Mouse (Mus musculus): ENCODE measurements around the gene Flt3l. TPM values are rescaled to one million over a fixed set of nuclear protein-coding genes. Genes with fewer than 3 reads are reported as not detected.

Gene Flt3l
- total and polyA plus RNA-seq, 2 experiments from 2014 or later = 1.9 to 2.3 TPM

- ATAC-seq (no peak), DNase-seq (no peak)
- TF ChIP-seq CTCF (IDR thresholded peaks at IDR 0.05; ENCODE audit: low read depth) = no peak
- 93% methylated on average over 6 of the region's 6 CpGs for WGBS
- Histone ChIP-seq H3K9ac (no peak overlapping the region), H3K4me1 (ENCODE audit: insufficient read depth) (peaks cover 14% of the 10 kb centered on the region), H3K27me3 (ENCODE audit: insufficient read depth, low read length) (peaks cover 6% of the 10 kb centered on the region; the same call in 1 of the 2 replicates), H3K4me2 (ENCODE audit: low read depth) (no peak overlapping the region), H3K4me3 (ENCODE audit: low read depth, low read length) (no peak overlapping the region), H3K36me3 (ENCODE audit: insufficient read depth) (peaks cover 23% of the 10 kb centered on the region; the same call in 1 of the 2 replicates), H3K9me3 (ENCODE audit: low read length) (no peaks in the 10 kb centered on the region), H3K27ac (ENCODE audit: low read depth, low read length) (no peak overlapping the region)
Measured at GRCm38 (mm10) chr7:45158991-45159390, 22.8 kb upstream of the Flt3l start.

- no peak for DNase-seq
- H3K4me3 ChIP-seq (ENCODE audit: low read depth, low read length) = no peak overlapping the region
- no peak overlapping the region for H3K4me2 ChIP-seq (ENCODE audit: low read depth)
- WGBS = 85% methylated on average over 14 of the region's 14 CpGs
- H3K27me3 ChIP-seq (ENCODE audit: insufficient read depth, low read length) = no peaks in the 10 kb centered on the region
- H3K9me3 ChIP-seq (ENCODE audit: low read length) = no peaks in the 10 kb centered on the region
- TF ChIP-seq CTCF (IDR thresholded peaks at IDR 0.05; ENCODE audit: low read depth) = no peak
- no peak for ATAC-seq
- H3K36me3 ChIP-seq (ENCODE audit: insufficient read depth) = peaks cover 23% of the 10 kb centered on the region; the same call in 1 of the 2 replicates
- no peak overlapping the region for H3K27ac ChIP-seq (ENCODE audit: low read depth, low read length)
- no peak overlapping the region for H3K9ac ChIP-seq
- H3K4me1 ChIP-seq (ENCODE audit: insufficient read depth) = peaks cover 15% of the 10 kb centered on the region
Measured at GRCm38 (mm10) chr7:45157459-45157858, 21.2 kb upstream of the Flt3l start.

GRCm38 (mm10) chr7:45156206-45156605 lies 20.0 kb upstream of the Flt3l start:
- Histone ChIP-seq H3K27me3 (ENCODE audit: insufficient read depth, low read length) (no peaks in the 10 kb centered on the region), H3K4me1 (ENCODE audit: insufficient read depth) (peaks cover 13% of the 10 kb centered on the region; the same call in 1 of the 2 replicates), H3K36me3 (ENCODE audit: insufficient read depth) (peaks cover 23% of the 10 kb centered on the region; the same call in 1 of the 2 replicates), H3K4me3 (ENCODE audit: low read depth, low read length) (no peak overlapping the region), H3K27ac (ENCODE audit: low read depth, low read length) (no peak overlapping the region), H3K9me3 (ENCODE audit: low read length) (no peaks in the 10 kb centered on the region), H3K9ac (no peak overlapping the region), H3K4me2 (ENCODE audit: low read depth) (no peak overlapping the region)
- WGBS = 98% methylated on average over 15 of the region's 15 CpGs
- TF ChIP-seq CTCF (IDR thresholded peaks at IDR 0.05; ENCODE audit: low read depth) = no peak
- ATAC-seq (no peak), DNase-seq (no peak)

GRCm38 (mm10) chr7:45155590-45155989 lies 19.4 kb upstream of the Flt3l start:
- Histone ChIP-seq H3K4me1 (ENCODE audit: insufficient read depth) (peaks cover 13% of the 10 kb centered on the region; the same call in 1 of the 2 replicates), H3K36me3 (ENCODE audit: insufficient read depth) (peaks cover 23% of the 10 kb centered on the region; the same call in 1 of the 2 replicates), H3K9ac (no peak overlapping the region), H3K27ac (ENCODE audit: low read depth, low read length) (no peak overlapping the region), H3K4me3 (ENCODE audit: low read depth, low read length) (peak overlapping the region; percentile 73; the same call in 1 of the 2 replicates), H3K4me2 (ENCODE audit: low read depth) (peak overlapping the region; percentile 78; the same call in 1 of the 2 replicates), H3K9me3 (ENCODE audit: low read length) (no peaks in the 10 kb centered on the region), H3K27me3 (ENCODE audit: insufficient read depth, low read length) (no peaks in the 10 kb centered on the region)
- DNase-seq (no peak), ATAC-seq (no peak)
- TF ChIP-seq CTCF (IDR thresholded peaks at IDR 0.05; ENCODE audit: low read depth) = no peak
- WGBS = 88% methylated on average over 9 of the region's 9 CpGs

GRCm38 (mm10) chr7:45154993-45155514 lies 18.8 kb upstream of the Flt3l start:
- Histone ChIP-seq H3K36me3 (ENCODE audit: insufficient read depth) (peaks cover 18% of the 10 kb centered on the region; the same call in 1 of the 2 replicates), H3K27ac (ENCODE audit: low read depth, low read length) (peak overlapping the region; percentile 95; the same call in 1 of the 2 replicates), H3K9ac (peak overlapping the region; percentile 82), H3K4me2 (ENCODE audit: low read depth) (peak overlapping the region; percentile 78), H3K4me1 (ENCODE audit: insufficient read depth) (peaks cover 13% of the 10 kb centered on the region; the same call in 1 of the 2 replicates), H3K4me3 (ENCODE audit: low read depth, low read length) (peak overlapping the region; percentile 73), H3K9me3 (ENCODE audit: low read length) (no peaks in the 10 kb centered on the region), H3K27me3 (ENCODE audit: insufficient read depth, low read length) (no peaks in the 10 kb centered on the region)
- 80% methylated on average over 12 of the region's 12 CpGs for WGBS
- DNase-seq (peak; percentile 67), ATAC-seq (peak; percentile 45)
- peak; percentile 62 for TF ChIP-seq CTCF (IDR thresholded peaks at IDR 0.05; ENCODE audit: low read depth)

- ATAC-seq (peak; percentile 97), DNase-seq (peak; percentile 99)
- no peaks in the 10 kb centered on the region for H3K27me3 ChIP-seq (ENCODE audit: insufficient read depth, low read length)
- peak; percentile 79 for TF ChIP-seq CTCF (IDR thresholded peaks at IDR 0.05; ENCODE audit: low read depth)
- peak within 1 kb of the TSS; percentile 95 for H3K27ac ChIP-seq (ENCODE audit: low read depth, low read length)
- H3K9me3 ChIP-seq (ENCODE audit: low read length) = no peaks in the 10 kb centered on the region
- H3K36me3 ChIP-seq (ENCODE audit: insufficient read depth) = peaks cover 14% of the 10 kb centered on the region; the same call in 1 of the 2 replicates
- H3K9ac ChIP-seq = peak within 1 kb of the TSS; percentile 82
- H3K4me3 ChIP-seq (ENCODE audit: low read depth, low read length) = peak within 1 kb of the TSS; percentile 73
- peak within 1 kb of the TSS; percentile 78 for H3K4me2 ChIP-seq (ENCODE audit: low read depth)
- H3K4me1 ChIP-seq (ENCODE audit: insufficient read depth) = peaks cover 13% of the 10 kb centered on the region; the same call in 1 of the 2 replicates
- WGBS = 4% methylated on average over 69 of the region's 69 CpGs
Measured at GRCm38 (mm10) chr7:45154096-45154992, 18.1 kb upstream of the Flt3l start, which contains the start of the genes Pih1d1 and Aldh16a1. TSS of gene Pih1d1 (plus strand) at chr7:45154303. TSS of gene Aldh16a1 (minus strand) at chr7:45154584.
